Mouse (Mus musculus): ENCODE results near the gene Acadsb.

DNA sequence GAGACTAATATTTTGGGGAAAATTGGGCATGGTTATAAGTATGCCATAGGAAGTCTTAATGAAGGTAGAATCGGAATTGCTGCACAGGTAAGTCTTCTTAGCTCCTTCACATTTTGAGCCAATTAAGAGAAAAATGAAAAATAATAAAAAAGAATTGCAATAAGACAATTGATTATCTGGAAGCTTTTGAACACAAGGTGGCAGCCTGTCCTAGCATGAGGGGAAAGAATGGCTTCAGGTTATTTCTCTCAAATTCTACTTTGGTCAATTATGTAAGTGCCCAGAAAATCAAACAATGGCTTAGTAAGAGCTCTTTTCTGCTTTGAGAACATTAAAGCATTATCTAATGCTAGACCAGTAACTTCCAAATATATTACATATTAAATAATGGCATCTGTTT is 23.9 kb downstream of the Acadsb start:
- TF ChIP-seq POLR2A (IDR thresholded peaks at IDR 0.05; ENCODE audit: control insufficient read depth, extremely low read depth, insufficient read depth, low read length, poor library complexity): no peak
- no peak for TF ChIP-seq CTCF (IDR thresholded peaks at IDR 0.05; ENCODE audit: borderline replicate concordance, control insufficient read depth, extremely low read depth, insufficient read depth, low read length, poor library complexity)
